Mouse (Mus musculus) natural killer cell, adult 2 months (primary cell): Measurements from ENCODE around the gene Sys1.
A peak's percentile ranks its signal among the peaks of the same experiment; 100 is the strongest.

Source experiments
- DNase-seq, 2 experiments: peaks; one replicate each; pipeline ENCODE4 v3.0.0; 2022; ENCODE audit warnings: low spot score in 2 of 2

Gene Sys1

DNA sequence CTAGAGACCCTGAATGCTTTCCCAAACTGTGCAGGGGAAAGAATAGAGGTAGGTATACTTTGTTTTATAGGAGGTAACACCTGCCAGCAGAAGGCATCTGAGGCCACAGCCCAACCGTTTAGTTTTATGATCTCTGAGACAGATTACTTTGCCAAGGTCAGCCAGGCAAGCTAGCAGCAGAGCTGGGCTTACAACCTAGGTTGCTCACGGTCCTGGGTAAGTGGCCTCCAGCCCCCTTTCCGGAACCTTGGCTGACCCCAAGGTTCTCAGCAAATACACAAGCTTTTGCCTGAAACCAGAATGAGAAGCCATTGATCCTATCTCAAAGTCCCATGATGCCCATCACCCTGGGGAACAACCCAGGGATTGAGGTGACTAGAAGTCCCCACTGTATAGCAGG lies 22.1 kb upstream of the Sys1 start:
- DNase-seq, result no peak

DNA sequence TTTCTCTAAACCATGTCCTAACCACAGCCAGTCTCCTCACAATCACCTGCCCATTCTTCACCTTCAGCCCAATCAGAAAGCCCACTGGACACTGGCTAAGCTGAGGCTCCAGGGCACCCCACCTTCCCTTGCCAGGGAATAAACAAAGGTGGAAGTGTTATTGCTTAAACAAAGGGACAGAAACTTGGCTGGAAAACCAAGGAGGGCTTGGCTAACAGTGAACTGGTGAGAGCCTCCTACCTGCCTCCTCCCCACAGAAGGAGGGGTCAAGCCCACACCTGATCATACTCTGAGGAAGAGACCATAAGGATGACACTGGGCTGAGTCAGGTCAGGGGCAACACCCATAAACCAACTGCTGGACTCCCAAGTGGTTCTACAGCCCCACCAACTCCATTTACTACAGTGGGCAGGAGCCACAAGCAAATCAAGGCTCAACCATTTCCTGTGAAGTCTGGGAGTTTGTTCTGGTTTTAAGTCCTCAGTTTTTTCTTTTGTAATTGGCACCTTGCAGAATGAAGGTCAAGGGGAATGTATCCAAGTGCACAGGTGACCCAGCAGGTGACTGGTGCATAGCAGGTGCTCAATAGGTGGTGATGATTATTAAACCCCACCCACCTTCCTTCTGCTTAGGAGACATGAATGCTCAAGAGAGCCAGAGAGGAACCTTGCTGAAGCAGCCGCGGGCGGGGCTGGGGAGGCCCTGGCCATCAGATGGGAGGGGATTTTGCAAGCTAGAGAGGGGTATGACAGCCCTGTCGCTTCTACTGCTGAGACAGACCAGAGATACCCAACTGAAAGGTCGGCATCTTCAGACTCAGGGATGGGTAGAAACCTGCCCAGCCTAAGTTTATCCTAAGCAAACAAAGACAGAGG lies 21.3 kb upstream of the Sys1 start:
- DNase-seq, result no peak

DNA sequence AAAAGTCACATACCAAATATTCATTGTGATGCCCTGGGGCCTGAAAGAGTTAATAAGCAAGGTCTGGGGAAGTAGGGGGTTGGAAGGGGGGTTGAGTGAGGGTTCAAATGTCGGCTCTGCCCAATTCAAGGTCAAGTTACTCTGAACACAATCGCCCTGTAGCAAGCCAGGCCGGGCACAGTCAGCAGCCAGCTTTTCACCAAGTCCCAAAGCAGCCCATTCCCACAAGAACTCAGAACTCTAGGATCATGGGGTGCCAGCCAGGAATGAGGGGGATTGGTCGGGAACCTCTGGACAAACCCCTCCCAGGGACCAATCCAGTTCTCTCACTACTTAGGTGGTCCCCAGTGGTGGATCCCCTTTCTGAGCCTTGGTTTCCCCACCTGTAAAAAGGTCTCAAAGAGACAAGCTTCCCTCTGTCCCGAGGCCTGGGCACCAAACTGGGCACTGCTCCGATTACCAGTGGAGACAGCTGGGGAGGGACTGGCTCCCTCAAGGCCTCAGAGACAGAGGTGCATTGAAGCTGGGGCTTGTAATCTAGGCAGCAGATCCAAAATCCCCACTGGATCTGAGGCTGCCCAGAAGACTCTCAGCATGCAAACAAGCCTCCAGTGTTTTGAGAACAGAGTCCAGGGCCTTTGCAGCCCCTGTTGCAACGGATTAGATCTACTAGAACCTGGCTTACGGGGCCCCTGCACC lies 20.4 kb upstream of the Sys1 start:
- no peak for DNase-seq

- no peak for DNase-seq
These were observed 19.8 kb upstream of the Sys1 start for GRCm38 (mm10) chr2:164436961-164437360.

GRCm38 (mm10) chr2:164437710-164438109 lies 19.1 kb upstream of the Sys1 start:
- no peak for DNase-seq

DNA sequence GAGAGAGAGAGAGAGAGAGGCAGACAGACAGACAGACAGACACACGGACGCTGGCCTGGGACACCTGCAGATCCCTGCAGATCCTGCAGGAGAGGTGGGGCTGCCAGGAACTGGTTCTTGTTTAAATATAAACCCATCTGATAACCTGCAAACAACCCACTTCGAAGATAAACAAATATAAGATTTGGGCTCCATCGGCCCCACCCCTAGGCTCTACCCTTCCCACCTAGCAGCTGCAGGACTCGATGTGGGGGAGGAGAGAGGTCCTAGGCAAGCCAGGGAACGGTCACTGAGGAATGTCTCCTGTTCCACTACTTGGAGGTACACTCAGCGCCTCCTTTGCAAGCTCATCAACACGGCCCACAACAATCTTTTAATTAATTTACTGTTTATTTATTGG lies 18.5 kb upstream of the Sys1 start:
- no peak for DNase-seq

GRCm38 (mm10) chr2:164439001-164439421 lies 17.8 kb upstream of the Sys1 start:
- no peak for DNase-seq

GRCm38 (mm10) chr2:164440314-164440713 lies 16.4 kb upstream of the Sys1 start:
- no peak for DNase-seq

- DNase-seq, result peak; percentile 83 to 84
These were observed 15.6 kb upstream of the Sys1 start for GRCm38 (mm10) chr2:164441155-164441554.

DNA sequence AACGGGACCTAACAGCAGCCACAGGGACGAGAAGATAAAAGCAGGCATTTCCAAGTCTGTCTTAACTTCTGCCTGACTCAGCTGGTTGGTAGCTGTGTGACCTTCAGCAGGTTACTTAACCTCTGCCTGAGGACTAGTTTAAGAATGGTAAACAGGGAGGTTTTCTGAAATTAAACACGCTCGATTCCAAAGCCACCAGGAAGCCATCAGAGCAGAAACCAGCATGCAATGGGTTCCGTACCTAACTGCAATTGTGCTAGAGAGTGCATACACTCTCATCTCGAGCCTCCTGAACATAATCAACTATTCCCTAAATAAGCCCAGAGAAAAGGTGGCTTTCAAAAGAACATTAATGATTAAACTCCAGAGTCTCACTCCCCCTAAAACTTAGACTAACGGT lies 15.0 kb upstream of the Sys1 start:
- DNase-seq, result no peak

GRCm38 (mm10) chr2:164442315-164443050 lies 14.3 kb upstream of the Sys1 start:
- DNase-seq, result no peak

- DNase-seq, result peak; percentile 59 to 78
These were observed 13.7 kb upstream of the Sys1 start for GRCm38 (mm10) chr2:164443051-164443437.

DNA sequence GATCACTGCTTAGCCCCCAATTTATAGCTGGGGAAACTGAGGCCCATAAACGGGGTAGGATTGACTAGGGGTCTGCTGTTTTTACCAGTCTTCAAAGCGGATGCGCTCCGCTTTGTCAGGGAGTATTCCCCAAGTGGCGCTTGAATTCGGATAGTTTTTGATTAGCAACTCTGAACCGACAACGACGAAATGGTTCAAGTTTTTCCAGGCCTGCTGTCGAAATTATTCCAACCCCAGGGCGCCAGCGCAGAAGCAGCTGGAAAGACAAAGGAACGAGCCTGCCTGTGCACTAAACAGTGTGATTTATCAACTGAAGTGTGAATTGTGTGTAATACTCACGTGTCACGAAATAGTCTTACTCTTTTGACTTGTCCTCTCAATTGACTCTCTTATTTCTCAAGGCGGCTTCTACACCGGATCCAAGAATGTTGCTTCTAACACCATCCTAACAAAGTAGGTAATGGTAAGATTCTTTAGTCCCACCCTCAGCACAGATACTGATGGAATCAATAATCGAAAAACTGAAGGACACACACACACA lies 13.2 kb upstream of the Sys1 start, which contains the start of gene Sdc4:
Gene Sdc4, minus strand, starts transcription at position 428 of the 541 bp plus-strand sequence.
- DNase-seq, result no peak

GRCm38 (mm10) chr2:164444701-164445100 lies 12.1 kb upstream of the Sys1 start:
- DNase-seq, result no peak

DNA sequence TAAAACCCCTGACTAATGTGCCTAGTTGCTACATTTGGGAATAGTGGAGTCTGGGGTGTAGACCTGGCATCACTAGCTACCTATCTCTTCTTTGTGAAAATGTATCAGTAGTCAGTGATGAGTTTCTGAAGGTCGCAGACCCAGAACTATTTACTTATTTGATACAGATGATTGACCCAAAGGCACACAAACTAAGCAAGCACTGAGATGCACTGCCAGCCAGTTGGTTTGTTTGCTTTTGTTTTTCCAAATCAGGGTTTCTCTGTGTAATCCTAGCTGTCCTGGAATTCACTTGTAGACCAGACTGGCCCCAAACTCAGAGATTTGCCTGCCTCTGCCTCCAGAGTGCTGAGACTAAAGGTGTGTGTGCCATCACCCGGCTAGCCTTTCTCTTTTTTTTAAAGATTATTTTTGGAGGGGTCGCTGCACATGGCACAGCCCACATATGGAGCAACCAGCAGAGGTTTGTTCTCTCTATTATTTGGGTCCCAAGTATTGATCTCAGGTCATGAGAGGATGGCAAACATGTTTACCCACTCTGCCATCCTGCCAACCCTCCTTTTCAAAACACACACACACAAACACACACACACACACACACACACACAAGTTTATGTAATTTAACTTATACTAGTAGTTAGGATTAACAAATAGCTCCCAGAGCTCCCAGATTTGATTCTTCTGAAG lies 11.2 kb upstream of the Sys1 start:
- DNase-seq, result no peak

DNA sequence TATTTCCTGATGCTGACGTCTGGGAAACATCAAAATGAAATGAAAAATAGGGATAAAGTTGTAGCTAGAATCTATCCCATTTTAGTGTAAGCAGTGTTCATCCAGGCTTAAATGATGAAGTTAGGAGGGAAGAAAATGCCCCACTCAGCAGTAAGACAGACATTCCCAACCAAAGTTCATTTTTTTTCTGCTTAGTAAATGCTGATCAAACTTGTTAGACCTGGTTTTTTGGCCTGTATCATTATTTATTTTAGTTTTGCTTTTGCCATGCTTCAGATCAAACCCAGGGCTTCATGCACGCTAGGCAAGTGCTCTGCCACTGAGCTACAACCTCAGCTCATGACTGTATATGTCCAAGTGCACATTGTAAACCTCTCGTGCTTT lies 10.7 kb upstream of the Sys1 start:
- DNase-seq, result no peak

DNA sequence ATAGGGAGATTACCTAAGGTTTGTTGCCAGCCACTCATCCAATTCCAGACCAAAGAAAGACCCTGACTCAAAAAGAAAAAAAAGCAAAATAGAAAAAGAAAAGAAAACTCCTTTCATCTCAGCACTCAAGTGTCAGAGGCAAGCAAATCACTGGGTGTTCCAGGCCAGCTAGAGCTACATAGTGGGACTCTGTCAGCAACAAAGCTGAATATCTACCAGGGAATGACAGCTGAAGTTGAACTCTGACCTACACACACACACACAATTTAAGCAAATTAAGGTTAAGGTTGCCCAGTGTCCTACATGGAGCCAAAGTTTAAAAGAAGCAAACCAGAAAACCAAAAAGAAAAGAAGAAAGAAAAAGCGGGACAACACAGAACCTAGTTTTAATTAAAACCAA lies 8.6 kb upstream of the Sys1 start:
- no peak for DNase-seq

DNA sequence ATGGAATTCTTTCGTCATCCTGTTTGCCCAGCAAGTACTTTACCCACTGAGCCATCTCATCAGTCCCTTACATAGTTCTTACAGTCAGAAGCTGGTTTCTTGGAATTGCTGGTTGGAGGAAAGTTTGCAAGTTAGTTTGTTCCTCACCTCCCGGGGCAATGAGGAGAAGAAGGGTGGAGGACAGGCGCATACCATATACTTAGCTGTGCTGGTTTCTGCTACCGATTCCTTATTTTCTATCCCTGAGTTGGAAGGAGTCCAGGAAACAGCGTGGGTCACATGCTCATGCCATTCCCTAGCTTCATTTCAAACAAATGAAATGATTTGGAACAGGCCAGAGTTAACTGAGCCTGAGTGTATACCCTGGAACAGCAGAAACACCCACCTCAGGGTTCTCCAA lies 7.8 kb upstream of the Sys1 start:
- DNase-seq, result no peak

DNA sequence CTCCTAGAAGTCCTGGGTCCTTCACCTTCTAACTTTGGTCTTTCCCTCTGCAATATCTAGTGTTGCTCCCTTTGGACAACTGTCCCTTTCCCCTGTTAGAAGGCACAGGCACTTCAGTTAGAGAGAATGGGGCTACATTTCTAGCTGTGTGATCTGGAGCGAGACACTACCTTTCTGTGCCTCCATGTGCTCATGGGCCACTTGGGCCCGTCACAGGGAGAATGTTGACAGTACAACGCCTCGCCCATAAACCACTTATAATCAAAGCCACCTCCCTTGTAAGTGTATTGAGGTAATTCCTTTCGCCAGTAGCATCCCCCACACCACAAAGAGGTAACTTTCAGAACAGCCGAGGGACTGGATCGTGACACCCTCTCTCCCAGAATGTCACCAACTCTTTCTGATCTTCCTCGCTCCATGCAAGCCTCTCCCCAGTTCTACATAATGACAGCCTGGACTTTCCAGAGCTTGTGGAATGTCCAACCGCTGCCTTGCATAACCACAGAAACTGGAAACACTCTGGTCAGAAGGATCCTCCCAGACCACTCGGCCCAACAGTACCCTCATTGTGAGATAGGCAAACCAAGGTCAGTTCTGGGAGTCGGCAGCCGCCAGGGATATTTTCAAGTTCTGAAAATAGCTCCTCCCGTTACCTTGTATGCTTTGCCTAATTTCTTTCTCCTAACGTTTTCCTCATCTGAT lies 7.3 kb upstream of the Sys1 start:
- no peak for DNase-seq

DNA sequence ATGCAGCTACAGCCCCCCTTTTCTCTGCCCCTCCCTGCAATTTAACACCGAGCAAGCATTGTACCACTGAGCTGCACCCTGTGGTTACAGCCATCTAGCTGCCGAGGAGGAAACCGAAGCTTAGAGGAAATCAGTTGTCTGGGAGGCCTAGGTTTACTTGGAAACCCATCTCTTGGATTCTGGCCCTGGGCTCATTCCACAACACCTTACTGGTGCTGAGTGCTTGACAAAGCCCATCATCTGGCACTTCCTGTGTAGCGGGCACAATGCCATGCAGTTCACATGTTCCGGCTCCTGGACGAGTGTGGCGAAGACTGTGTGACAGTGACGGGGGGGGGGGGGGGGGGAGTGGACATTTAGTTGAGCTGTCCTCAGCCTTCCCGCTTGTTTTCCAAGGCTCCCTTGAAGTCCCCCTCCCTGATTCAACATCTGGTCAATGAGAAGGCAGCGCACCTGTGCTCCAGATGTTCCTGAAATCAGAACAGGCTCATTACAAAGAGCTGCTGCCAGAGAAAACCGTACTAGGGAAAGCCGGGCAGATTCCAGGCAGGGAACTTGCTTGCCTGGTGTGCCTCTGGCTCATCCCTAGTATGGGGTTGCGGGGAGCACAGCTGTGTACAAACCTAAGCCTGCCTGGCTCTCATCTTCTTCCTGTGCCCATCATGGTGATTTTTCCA lies 4.6 kb upstream of the Sys1 start:
- no peak for DNase-seq
